Comparison of ENCODE assay signal across 8 mouse cellular contexts in genomic region chr15:102224186-102224991, GRCm38 (mm10). TPM values are rescaled to one million over a fixed set of nuclear protein-coding genes. Genes with fewer than 3 reads are reported as not detected.
DNase-seq lines count a peak whose midpoint lies in the region; ATAC-seq and TF ChIP-seq lines count a peak whose summit lies in the region.

No protein-coding gene starts in this region.

- peaks cover 43% of the 10 kb centered on the region for H3K27me3 ChIP-seq in embryonic facial prominence, embryonic 10.5 days (replicated peaks; ENCODE audit: low read depth, poor library complexity, severe bottlenecking)
- 0 out of 2 replicates have a peak, but pooled peaks cover 2% of the 10 kb centered on the region for H3K27me3 ChIP-seq in liver, adult 2 months (ENCODE audit: control insufficient read depth, insufficient read depth, low read length)
- H3K27me3 ChIP-seq in midbrain, postnatal 0 days (ENCODE audit: insufficient read depth, low read length) = peaks cover 12% of the 10 kb centered on the region

- H3K9me3 ChIP-seq in embryonic facial prominence, embryonic 10.5 days = no peaks in the 10 kb centered on the region
- no peaks in the 10 kb centered on the region for H3K9me3 ChIP-seq in midbrain, postnatal 0 days (ENCODE audit: low read length)

- TF ChIP-seq POLR2A in liver, adult 2 months (IDR thresholded peaks at IDR 0.05; ENCODE audit: extremely low read depth, insufficient read depth, low read length) = no peak

- WGBS in embryonic facial prominence, embryonic 10.5 days = 3% methylated on average over 43 of the region's 43 CpGs
- 3% methylated on average over 43 of the region's 43 CpGs for WGBS in liver, adult 2 months
- 4% methylated on average over 42 of the region's 43 CpGs for WGBS in midbrain, postnatal 0 days

- peak overlapping the region; percentile 59 for H3K4me3 ChIP-seq in embryonic facial prominence, embryonic 10.5 days
- H3K4me3 ChIP-seq in liver, adult 2 months (ENCODE audit: insufficient read depth, low read depth, low read length) = peak overlapping the region; percentile 38; the same call in 1 of the 2 replicates
- peak overlapping the region; percentile 29 for H3K4me3 ChIP-seq in midbrain, postnatal 0 days (ENCODE audit: low read depth, low read length)

- DNase-seq in 3134 (ENCODE audit: extremely low read depth, insufficient read length, low spot score) = peak; percentile 50
- peak; percentile 89 for DNase-seq in adrenal gland, postnatal 10 days
- peak; percentile 89 for DNase-seq in embryonic facial prominence, embryonic 10.5 days (ENCODE audit: low spot score)
- DNase-seq in heart, adult 18-20 months = peak; percentile 84 to 89
- DNase-seq in kidney, adult 18-20 months = peak; percentile 87
- DNase-seq in liver, adult 2 months (ENCODE audit: extremely low read depth, low read depth, low spot score) = no peak
- peak; percentile 81 for DNase-seq in midbrain, postnatal 0 days (ENCODE audit: low spot score)
- DNase-seq in spleen, postnatal 4 days (ENCODE audit: low spot score in 2 of 2) = peak; percentile 77 to 90

- peak; percentile 78 for ATAC-seq in midbrain, postnatal 0 days (ENCODE audit: low FRiP score)

- peak overlapping the region; percentile 47 for H3K9ac ChIP-seq in liver, adult 2 months (ENCODE audit: low read depth, low read length)
- H3K9ac ChIP-seq in midbrain, postnatal 0 days (replicated peaks; ENCODE audit: low read length, poor library complexity, severe bottlenecking) = peak overlapping the region; percentile 3

- H3K79me2 ChIP-seq in liver, adult 2 months (ENCODE audit: control insufficient read depth, insufficient read depth, low read length) = no peaks in the 10 kb centered on the region

- H3K36me3 ChIP-seq in embryonic facial prominence, embryonic 10.5 days (replicated peaks) = no peaks in the 10 kb centered on the region
- H3K36me3 ChIP-seq in liver, adult 2 months (ENCODE audit: control insufficient read depth, insufficient read depth, low read length) = no peaks in the 10 kb centered on the region
- H3K36me3 ChIP-seq in midbrain, postnatal 0 days (ENCODE audit: insufficient read depth, low read length) = no peaks in the 10 kb centered on the region

- H3K4me2 ChIP-seq in midbrain, postnatal 0 days (ENCODE audit: low read depth, low read length, poor library complexity, severe bottlenecking) = peak overlapping the region; percentile 60

- peak; percentile 81 for TF ChIP-seq CTCF in liver, adult 2 months (IDR thresholded peaks at IDR 0.05; ENCODE audit: low read depth, low read length)
- peak; percentile 81 for TF ChIP-seq CTCF in midbrain, postnatal 0 days (IDR thresholded peaks at IDR 0.05)

- H3K27ac ChIP-seq in embryonic facial prominence, embryonic 10.5 days (replicated peaks) = peak overlapping the region; percentile 71
- no peak overlapping the region for H3K27ac ChIP-seq in liver, adult 2 months (replicated peaks; ENCODE audit: insufficient read depth, low read depth, low read length)
- no peak overlapping the region for H3K27ac ChIP-seq in midbrain, postnatal 0 days (ENCODE audit: low read depth, low read length)

- peaks cover 19% of the 10 kb centered on the region for H3K4me1 ChIP-seq in embryonic facial prominence, embryonic 10.5 days
- 0 out of 2 replicates have a peak, but pooled peaks cover 2% of the 10 kb centered on the region for H3K4me1 ChIP-seq in liver, adult 2 months (ENCODE audit: control insufficient read depth, insufficient read depth, low read length)
- no peaks in the 10 kb centered on the region for H3K4me1 ChIP-seq in midbrain, postnatal 0 days (ENCODE audit: insufficient read depth, low read length)

RNA-seq across cellular contexts. Expression of gene Itgb7, which starts 7.4 kb away (rescaled TPM):
- 1 to 10 TPM; 6.4 to 7.1 TPM for total RNA-seq in adrenal gland, postnatal 10 days (2021)
- polyA plus RNA-seq in embryonic facial prominence, embryonic 10.5 days (2016; fragmentation: Nextera tagmentation; extraction: Ambion mirVana) = 1.1 and 1.6 TPM in 2 replicates
- total RNA-seq in heart, adult 18-20 months (2021) = 1 to 10 TPM; 2.9 to 9.9 TPM
- 1.3 and 2.2 TPM in 2 replicates for total RNA-seq in liver, adult 2 months (2014; rRNA removed)
- 1.7 and 1.8 TPM in 2 replicates for polyA plus RNA-seq in liver, adult 2 months (2012; rRNA removed)
- 0.88 and 1.5 TPM in 2 replicates for total RNA-seq in midbrain, postnatal 0 days (2014; rRNA removed)
- polyA plus RNA-seq in midbrain, postnatal 0 days (2015; fragmentation: Nextera tagmentation; extraction: Ambion mirVana) = 1.1 and 1.2 TPM in 2 replicates

RNA-seq across cellular contexts. Expression of gene Csad, which starts 19.9 kb away (rescaled TPM):
- total RNA-seq in adrenal gland, postnatal 10 days (2021) = 100 to 1,000 TPM; 155 to 156 TPM
- polyA plus RNA-seq in embryonic facial prominence, embryonic 10.5 days (2016; fragmentation: Nextera tagmentation; extraction: Ambion mirVana) = 48.6 and 48.7 TPM in 2 replicates
- total RNA-seq in heart, adult 18-20 months (2021) = 10 to 100 TPM; 17.0 to 22.6 TPM
- total RNA-seq in liver, adult 2 months (2014; rRNA removed) = 47.6 and 449 TPM in 2 replicates
- polyA plus RNA-seq in liver, adult 2 months (2012; rRNA removed) = 107 and 123 TPM in 2 replicates
- total RNA-seq in midbrain, postnatal 0 days (2014; rRNA removed) = 30.3 and 47.5 TPM in 2 replicates
- 32.8 and 34.6 TPM in 2 replicates for polyA plus RNA-seq in midbrain, postnatal 0 days (2015; fragmentation: Nextera tagmentation; extraction: Ambion mirVana)

RNA-seq across cellular contexts. Expression of gene Zfp740, which starts 21.3 kb away (rescaled TPM):
- total RNA-seq in adrenal gland, postnatal 10 days (2021) = 10 to 100 TPM; 66.7 to 84.9 TPM
- polyA plus RNA-seq in embryonic facial prominence, embryonic 10.5 days (2016; fragmentation: Nextera tagmentation; extraction: Ambion mirVana) = 77.6 and 79.3 TPM in 2 replicates
- 10 to 100 TPM; 30.6 to 31.5 TPM for total RNA-seq in heart, adult 18-20 months (2021)
- total RNA-seq in liver, adult 2 months (2014; rRNA removed) = 15.6 and 21.0 TPM in 2 replicates
- 8.1 and 9.4 TPM in 2 replicates for polyA plus RNA-seq in liver, adult 2 months (2012; rRNA removed)
- 42.9 and 57.7 TPM in 2 replicates for total RNA-seq in midbrain, postnatal 0 days (2014; rRNA removed)
- polyA plus RNA-seq in midbrain, postnatal 0 days (2015; fragmentation: Nextera tagmentation; extraction: Ambion mirVana) = 25.1 and 27.6 TPM in 2 replicates

RNA-seq across cellular contexts. Expression of gene Rarg, which starts 32.9 kb away (rescaled TPM):
- 10 to 100 TPM; 22.7 to 30.3 TPM for total RNA-seq in adrenal gland, postnatal 10 days (2021)
- polyA plus RNA-seq in embryonic facial prominence, embryonic 10.5 days (2016; fragmentation: Nextera tagmentation; extraction: Ambion mirVana) = 77.8 and 90.2 TPM in 2 replicates
- total RNA-seq in heart, adult 18-20 months (2021) = 10 to 100 TPM; 13.5 to 16.7 TPM
- total RNA-seq in liver, adult 2 months (2014; rRNA removed) = 1.5 and 2.0 TPM in 2 replicates
- 5.3 and 6.0 TPM in 2 replicates for polyA plus RNA-seq in liver, adult 2 months (2012; rRNA removed)
- total RNA-seq in midbrain, postnatal 0 days (2014; rRNA removed) = 4.4 and 12.6 TPM in 2 replicates
- 3.9 and 4.2 TPM in 2 replicates for polyA plus RNA-seq in midbrain, postnatal 0 days (2015; fragmentation: Nextera tagmentation; extraction: Ambion mirVana)

RNA-seq across cellular contexts. Expression of gene Gm9918, which starts 46.0 kb away (rescaled TPM):
- not detected for total RNA-seq in adrenal gland, postnatal 10 days (2021)
- polyA plus RNA-seq in embryonic facial prominence, embryonic 10.5 days (2016; fragmentation: Nextera tagmentation; extraction: Ambion mirVana) = 0.75 and 1.3 TPM in 2 replicates
- total RNA-seq in heart, adult 18-20 months (2021) = not detected
- total RNA-seq in liver, adult 2 months (2014; rRNA removed) = not detected in 2 replicates
- 0.05 TPM in 1 of 2 replicates, not detected in the other for polyA plus RNA-seq in liver, adult 2 months (2012; rRNA removed)
- not detected in 2 replicates for total RNA-seq in midbrain, postnatal 0 days (2014; rRNA removed)
- not detected in 2 replicates for polyA plus RNA-seq in midbrain, postnatal 0 days (2015; fragmentation: Nextera tagmentation; extraction: Ambion mirVana)
